Mouse (Mus musculus): ENCODE data around the gene Tacc3.
A peak's percentile ranks its signal among the peaks of the same experiment; 100 is the strongest.

Gene Tacc3

DNA sequence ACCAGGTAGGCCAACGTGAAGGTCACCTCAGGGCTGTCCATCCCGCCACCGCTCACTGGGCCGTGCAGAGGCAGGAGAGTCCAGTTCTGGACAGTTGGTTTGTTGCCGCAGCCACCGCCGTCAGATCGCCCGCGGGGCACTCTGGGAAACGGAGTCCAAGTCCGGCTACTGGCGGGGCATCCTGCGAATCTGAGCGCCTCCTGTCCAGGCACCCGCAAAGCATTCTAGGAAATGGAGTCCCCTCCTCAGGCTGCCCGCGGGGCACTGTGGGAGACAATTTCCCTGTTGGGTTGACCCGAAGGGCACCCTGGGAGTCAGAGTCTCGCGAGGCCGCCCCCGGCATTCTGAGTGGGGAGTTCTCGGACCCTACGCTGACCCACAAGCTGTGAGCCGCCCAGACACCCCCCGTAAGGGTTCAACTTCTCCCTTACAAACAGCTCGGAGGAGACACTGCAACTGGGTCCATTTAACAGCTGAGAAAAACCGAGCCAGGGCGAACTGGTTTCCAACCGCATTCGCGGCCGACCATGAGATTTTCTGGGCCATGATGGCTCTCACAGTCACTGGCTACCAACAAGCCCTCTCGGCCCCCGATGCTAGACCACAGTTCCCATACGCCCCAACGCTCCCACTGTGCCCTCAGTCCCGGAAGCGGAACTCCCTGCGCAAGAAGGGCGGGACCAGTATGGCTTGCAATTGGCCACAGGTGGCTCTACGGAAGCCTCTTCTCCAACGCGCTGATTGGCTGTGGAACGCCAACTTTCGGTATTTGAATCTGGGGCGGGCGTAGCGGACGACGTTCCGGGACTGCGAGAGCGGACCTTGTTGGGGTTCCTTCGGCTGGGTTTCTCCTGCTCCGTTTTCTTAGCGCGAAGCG lies at the start of gene Tacc3, which contains the start of gene Tmem129:
Gene Tacc3, plus strand, starts transcription at position 342 of the 877 bp plus-strand sequence.
Gene Tmem129, minus strand, starts transcription at position 630 of the 877 bp plus-strand sequence.
- DNase-seq (ENCODE audit: extremely low read depth, low read depth): peak; percentile 99

- DNase-seq (ENCODE audit: extremely low read depth, low read depth): no peak
These were observed 48.7 kb upstream of the Tacc3 start for GRCm38 (mm10) chr5:33609226-33609625.

- DNase-seq (ENCODE audit: extremely low read depth, low read depth): no peak
These were observed 46.1 kb upstream of the Tacc3 start for GRCm38 (mm10) chr5:33611795-33612194.

GRCm38 (mm10) chr5:33614391-33614790 lies 43.5 kb upstream of the Tacc3 start:
- DNase-seq (ENCODE audit: extremely low read depth, low read depth): no peak

GRCm38 (mm10) chr5:33622671-33623070 lies 35.3 kb upstream of the Tacc3 start:
- DNase-seq (ENCODE audit: extremely low read depth, low read depth): no peak

DNA sequence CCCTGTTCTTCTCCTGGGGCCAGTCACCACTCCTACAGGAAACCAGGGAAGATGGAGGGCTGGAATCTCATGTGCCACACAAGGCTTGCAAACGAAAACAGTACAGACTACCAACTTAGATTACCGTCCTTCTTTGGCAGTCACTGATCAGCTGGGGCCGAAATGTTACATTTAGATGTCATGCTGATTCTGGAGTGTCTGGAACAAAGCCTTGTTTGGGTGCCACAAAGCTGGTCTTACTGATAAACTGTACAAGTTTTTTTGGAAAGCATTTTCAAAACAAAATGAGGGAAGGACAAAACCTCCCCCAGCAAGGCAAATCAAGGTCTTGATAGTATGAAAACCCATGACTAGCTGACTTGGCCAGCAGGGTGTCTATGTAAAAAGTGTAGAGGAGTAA lies 34.2 kb upstream of the Tacc3 start:
- DNase-seq (ENCODE audit: extremely low read depth, low read depth): no peak

- peak; percentile 63 for DNase-seq (ENCODE audit: extremely low read depth, low read depth)
These were observed 30.0 kb upstream of the Tacc3 start for GRCm38 (mm10) chr5:33627968-33628367.

DNA sequence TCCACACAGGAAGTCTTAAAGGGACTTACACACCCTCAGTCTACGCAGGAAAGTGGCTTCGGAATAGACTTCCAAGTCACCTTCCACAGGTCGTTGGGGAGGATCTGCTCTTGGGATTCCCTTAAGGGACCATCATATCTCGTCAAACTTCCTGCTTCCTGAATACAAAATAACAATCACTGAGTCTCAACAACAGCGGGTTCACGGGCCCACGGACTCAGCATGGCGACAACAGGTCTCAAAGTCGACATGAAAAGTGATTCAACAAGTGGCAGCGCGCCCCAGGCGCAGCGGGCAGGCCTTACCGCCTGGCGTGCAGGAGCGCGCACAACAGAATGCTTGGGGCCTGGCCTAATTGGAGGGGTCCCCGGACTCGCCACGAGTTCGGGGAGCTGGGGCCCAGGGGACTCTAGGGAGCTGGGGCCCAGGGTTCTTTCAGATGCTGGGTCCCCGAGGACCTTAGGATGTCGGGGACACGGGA lies 29.1 kb upstream of the Tacc3 start:
- peak; percentile 71 for DNase-seq (ENCODE audit: extremely low read depth, low read depth)

- DNase-seq (ENCODE audit: extremely low read depth, low read depth): peak; percentile 80
These were observed 28.5 kb upstream of the Tacc3 start, which contains the start of the genes Fam53a and Gm9903 for GRCm38 (mm10) chr5:33629301-33629987. Fam53a (minus strand) TSS chr5:33629635. Gm9903 (plus strand) TSS chr5:33629925.

DNA sequence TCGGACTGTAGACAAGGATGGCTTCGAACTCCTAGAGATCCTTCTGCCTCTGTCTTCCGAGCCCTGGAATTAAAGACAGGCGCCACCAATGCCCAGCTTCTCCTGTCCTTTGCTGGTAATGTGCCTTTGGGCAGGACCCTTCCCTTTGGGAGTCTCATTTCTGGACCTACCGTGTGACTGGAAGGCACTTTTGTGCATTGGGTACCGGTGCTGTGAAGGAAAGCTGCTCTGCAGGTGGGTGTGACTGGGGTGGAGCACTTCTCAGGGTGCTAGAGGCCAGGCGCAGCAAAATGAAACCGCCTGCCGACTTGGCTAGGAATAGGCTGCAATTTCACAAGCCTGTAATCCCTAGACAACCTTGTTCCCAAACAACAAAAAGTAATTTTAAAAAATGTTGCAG lies 27.9 kb upstream of the Tacc3 start:
- DNase-seq (ENCODE audit: extremely low read depth, low read depth): peak; percentile 46

- DNase-seq (ENCODE audit: extremely low read depth, low read depth): peak; percentile 54
These were observed 27.3 kb upstream of the Tacc3 start for GRCm38 (mm10) chr5:33630615-33631014.

- no peak for DNase-seq (ENCODE audit: extremely low read depth, low read depth)
These were observed 25.4 kb upstream of the Tacc3 start for GRCm38 (mm10) chr5:33632526-33632925.

DNA sequence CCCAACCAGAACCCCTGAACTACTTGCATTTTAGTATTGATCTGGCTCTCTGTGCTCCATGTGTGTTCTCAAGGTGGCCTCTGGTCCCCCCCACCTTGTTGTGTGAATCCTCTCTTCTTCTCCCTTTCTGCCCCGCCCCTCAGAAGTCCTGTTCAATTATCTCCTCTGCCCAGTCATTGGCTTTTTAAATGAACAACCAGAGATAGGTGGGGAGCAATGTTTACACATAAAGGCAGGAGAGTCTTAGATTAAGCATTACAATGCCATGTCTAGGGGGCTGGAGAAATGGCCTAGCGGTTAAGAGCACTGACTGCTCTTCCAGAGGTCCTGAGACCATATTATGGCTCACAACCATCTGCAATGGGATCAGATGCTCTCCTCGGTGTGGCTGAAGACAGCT lies 22.6 kb upstream of the Tacc3 start:
- DNase-seq (ENCODE audit: extremely low read depth, low read depth): no peak

- no peak for DNase-seq (ENCODE audit: extremely low read depth, low read depth)
These were observed 20.1 kb upstream of the Tacc3 start for GRCm38 (mm10) chr5:33637606-33638350.

GRCm38 (mm10) chr5:33638826-33639225 lies 19.1 kb upstream of the Tacc3 start:
- DNase-seq (ENCODE audit: extremely low read depth, low read depth): no peak

- peak; percentile 49 for DNase-seq (ENCODE audit: extremely low read depth, low read depth)
These were observed 17.3 kb upstream of the Tacc3 start for GRCm38 (mm10) chr5:33640652-33641051.

DNA sequence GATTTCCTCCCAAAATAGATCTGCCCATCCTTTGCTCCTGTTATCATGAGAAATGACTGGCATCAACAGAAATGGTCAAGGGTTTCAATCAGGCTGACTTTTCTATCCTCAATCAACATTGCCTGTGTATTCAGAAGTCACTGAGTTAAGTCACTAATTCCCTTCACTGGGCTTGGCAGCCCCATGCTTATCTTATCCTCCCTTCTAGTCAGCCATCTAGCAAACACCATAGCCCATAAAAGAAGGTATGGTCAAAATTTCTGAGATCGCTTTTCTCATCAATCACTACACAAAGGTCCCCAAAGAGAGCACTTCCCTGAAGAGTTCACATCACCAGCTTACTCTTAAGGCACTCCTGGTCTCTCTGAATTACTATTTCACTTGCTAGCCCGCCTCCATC lies 6.9 kb upstream of the Tacc3 start:
- DNase-seq (ENCODE audit: extremely low read depth, low read depth): no peak

- DNase-seq (ENCODE audit: extremely low read depth, low read depth): no peak
These were observed 6.4 kb upstream of the Tacc3 start for GRCm38 (mm10) chr5:33651541-33651920.

GRCm38 (mm10) chr5:33651921-33652782 lies 5.8 kb upstream of the Tacc3 start, which contains the start of gene Slbp:
Slbp (minus strand) TSS chr5:33652574.
- DNase-seq (ENCODE audit: extremely low read depth, low read depth): peak; percentile 96

- DNase-seq (ENCODE audit: extremely low read depth, low read depth): no peak
These were observed 5.2 kb upstream of the Tacc3 start for GRCm38 (mm10) chr5:33652783-33653173.

All from MEL-GATA-1-ER (cell line).